Mouse (Mus musculus) left cerebral cortex, adult 8-10 months (tissue): ENCODE measurements around the gene Cux2. TPM values are rescaled to one million over a fixed set of nuclear protein-coding genes. Genes with fewer than 3 reads are reported as not detected.
A peak's percentile ranks its signal among the peaks of the same experiment; 100 is the strongest.

Source experiments
- DNase-seq, 2 experiments: peaks; one replicate each; pipeline ENCODE4 v3.0.0; 2022; ENCODE audit warnings: low spot score in 2 of 2
- total RNA-seq, 4 experiments: library from RNA; stranded (reverse); gene quantifications; 2 replicates each; pipeline ENCODE4 v1.2.4; 2022

The Cux2 gene
- total RNA-seq, 4 experiments from 2014 or later = 150 to 185 (median 160) TPM

GRCm38 (mm10) chr5:121838341-121839127 is 211.4 kb downstream of the Cux2 start:
- DNase-seq = no peak

GRCm38 (mm10) chr5:121837441-121838340 is 212.2 kb downstream of the Cux2 start, which contains the start of gene Sh2b3:
Gene Sh2b3, minus strand, starts transcription at chr5:121837646.
- no peak for DNase-seq

- peak; percentile 72 to 74 for DNase-seq
Measured at GRCm38 (mm10) chr5:121836692-121837415, 213.0 kb downstream of the Cux2 start.

- peak in 1 of 2 experiments; percentile 57 for DNase-seq
Measured at GRCm38 (mm10) chr5:121835949-121836691, 213.8 kb downstream of the Cux2 start.

GRCm38 (mm10) chr5:121834991-121835747 is 214.7 kb downstream of the Cux2 start:
- no peak for DNase-seq

- no peak for DNase-seq
Measured at GRCm38 (mm10) chr5:121834241-121834606, 215.7 kb downstream of the Cux2 start.

- no peak for DNase-seq
Measured at GRCm38 (mm10) chr5:121833572-121834240, 216.2 kb downstream of the Cux2 start.

GRCm38 (mm10) chr5:121833159-121833558 is 216.7 kb downstream of the Cux2 start:
- no peak for DNase-seq

- DNase-seq = no peak
Measured at GRCm38 (mm10) chr5:121832376-121833155, 217.3 kb downstream of the Cux2 start.

- DNase-seq = no peak
Measured at GRCm38 (mm10) chr5:121831002-121831601, 218.8 kb downstream of the Cux2 start.

GRCm38 (mm10) chr5:121828491-121829432 is 221.1 kb downstream of the Cux2 start:
- DNase-seq = no peak

- DNase-seq = no peak
Measured at GRCm38 (mm10) chr5:121827876-121828275, 222.0 kb downstream of the Cux2 start.

- DNase-seq = no peak
Measured at GRCm38 (mm10) chr5:121825606-121826005, 224.3 kb downstream of the Cux2 start.

- no peak for DNase-seq
Measured at GRCm38 (mm10) chr5:121824121-121824520, 225.8 kb downstream of the Cux2 start.

GRCm38 (mm10) chr5:121823668-121824067 is 226.2 kb downstream of the Cux2 start:
- DNase-seq = no peak

GRCm38 (mm10) chr5:121822786-121823505 is 227.0 kb downstream of the Cux2 start:
- no peak for DNase-seq
